Mouse (Mus musculus) brain, embryonic 14.5 days (tissue): ENCODE data around the gene Tmem229b.

Source experiments
- CTCF ChIP-seq: fragments of 200-500 bp; IDR thresholded peaks from 2 replicates; pipeline ENCODE4 v1.5.1; 2012; ENCODE audit warnings: inconsistent platforms, mild to moderate bottlenecking, moderate library complexity, borderline replicate concordance; ENCODE audit not compliant: insufficient read depth, insufficient read length; ENCODE audit errors: extremely low read depth
- POLR2A ChIP-seq: fragments of 200-500 bp; IDR thresholded peaks from 2 replicates; pipeline ENCODE4 v1.6.1; 2012; ENCODE audit warnings: mild to moderate bottlenecking, inconsistent platforms, borderline replicate concordance; ENCODE audit not compliant: poor library complexity, insufficient read depth, insufficient read length, severe bottlenecking; ENCODE audit errors: extremely low read depth

- TF ChIP-seq POLR2A (no peak), CTCF (no peak)
These were observed 86.0 kb downstream of the Tmem229b start for GRCm38 (mm10) chr12:78921421-78921820.
